Mouse (Mus musculus) neural tube, embryonic 15.5 days (tissue): ENCODE measurements around the gene Nmnat2. TPM values are rescaled to one million over a fixed set of nuclear protein-coding genes. Genes with fewer than 3 reads are reported as not detected.
"Not testable (repeated sequence)": the region's sequence is repeated elsewhere in the genome, so short reads cannot be mapped to it uniquely, and the experiment has no call there.

ENCODE experiments used
- ATAC-seq: fragments of 200-750 bp; cut with Nextera tagmentation; 2 replicates; pipeline ENCODE4 v1.8.0; 2017; ENCODE audit warnings: mild to moderate bottlenecking, moderate TSS enrichment, moderate library complexity; ENCODE audit not compliant: low FRiP score
- H3K27ac ChIP-seq: fragments of 300-500 bp; sonication (generic); replicated peaks from 2 replicates; pipeline ENCODE4 v1.5.1; 2015; ENCODE audit warnings: mild to moderate bottlenecking, inconsistent platforms
- H3K27me3 ChIP-seq: fragments of 300-500 bp; sonication (generic); replicated peaks from 2 replicates; pipeline ENCODE4 v1.6.1; 2015; ENCODE audit warnings: inconsistent platforms
- H3K36me3 ChIP-seq: fragments of 300-500 bp; sonication (generic); 2 replicates; pipeline ENCODE4 v1.6.1; 2015; ENCODE audit warnings: inconsistent platforms
- H3K4me1 ChIP-seq: fragments of 300-500 bp; sonication (generic); 2 replicates; pipeline ENCODE4 v1.6.1; 2015; ENCODE audit warnings: inconsistent platforms
- H3K4me2 ChIP-seq: fragments of 300-500 bp; sonication (generic); 2 replicates; pipeline ENCODE4 v1.6.1; 2015; ENCODE audit warnings: inconsistent platforms, mild to moderate bottlenecking, moderate library complexity
- H3K4me3 ChIP-seq: fragments of 300-500 bp; sonication (generic); replicated peaks from 2 replicates; pipeline ENCODE4 v1.5.1; 2015; ENCODE audit warnings: mild to moderate bottlenecking, inconsistent platforms
- H3K9ac ChIP-seq: fragments of 300-500 bp; sonication (generic); replicated peaks from 2 replicates; pipeline ENCODE4 v1.6.1; 2015; ENCODE audit warnings: mild to moderate bottlenecking, inconsistent platforms
- H3K9me3 ChIP-seq: fragments of 300-500 bp; sonication (generic); replicated peaks from 2 replicates; pipeline ENCODE4 v1.6.1; 2016; ENCODE audit warnings: inconsistent platforms
- WGBS: fragments of 180-500 bp; shearing (Covaris S2); methylation state at CpG from one replicate; pipeline ENCODE4 v1.1.7; 2015; ENCODE audit warnings: mixed read lengths; 5-methylcytosine and 5-hydroxymethylcytosine counted together
- polyA plus RNA-seq: library from polyadenylated mRNA; unstranded; fragments of >200 nt; fragmentation: Nextera tagmentation; extraction: Ambion mirVana; gene quantifications from 2 replicates; pipeline ENCODE4 v1.2.1, GENCODE M21; 2015

Gene Nmnat2
- polyA plus RNA-seq, 1 experiment from 2014 or later: 75.1 TPM

- Histone ChIP-seq H3K4me3 (no peak overlapping the region), H3K4me2 (no peak overlapping the region), H3K27me3 (0 out of 2 replicates have a peak, but pooled peaks cover 2% of the 10 kb centered on the region), H3K9ac (no peak overlapping the region), H3K9me3 (no peaks in the 10 kb centered on the region), H3K4me1 (peaks cover 20% of the 10 kb centered on the region), H3K36me3 (no peaks in the 10 kb centered on the region), H3K27ac (peak overlapping the region; percentile 4)
- WGBS: 80% methylated on average over 9 of the region's 9 CpGs
- no peak for ATAC-seq
Measured at GRCm38 (mm10) chr1:153064784-153065390, 110.1 kb downstream of the Nmnat2 start.

GRCm38 (mm10) chr1:153065473-153066386 is 110.9 kb downstream of the Nmnat2 start:
- no peak overlapping the region for H3K4me3 ChIP-seq
- no peak for ATAC-seq
- peak overlapping the region; percentile 4; the same call in 1 of the 2 replicates for H3K27ac ChIP-seq
- WGBS: 82% methylated on average over 12 of the region's 12 CpGs
- H3K36me3 ChIP-seq: no peaks in the 10 kb centered on the region
- peaks cover 20% of the 10 kb centered on the region for H3K4me1 ChIP-seq
- no peaks in the 10 kb centered on the region for H3K9me3 ChIP-seq
- H3K27me3 ChIP-seq: 0 out of 2 replicates have a peak, but pooled peaks cover 2% of the 10 kb centered on the region
- no peak overlapping the region for H3K9ac ChIP-seq
- H3K4me2 ChIP-seq: no peak overlapping the region

- H3K27ac ChIP-seq: no peak overlapping the region
- H3K9me3 ChIP-seq: no peaks in the 10 kb centered on the region
- no peak overlapping the region for H3K4me2 ChIP-seq
- WGBS: 81% methylated on average over 4 of the region's 4 CpGs
- peaks cover 20% of the 10 kb centered on the region for H3K4me1 ChIP-seq
- no peak overlapping the region for H3K9ac ChIP-seq
- no peak for ATAC-seq
- H3K4me3 ChIP-seq: no peak overlapping the region
- H3K27me3 ChIP-seq: 0 out of 2 replicates have a peak, but pooled peaks cover 2% of the 10 kb centered on the region
- H3K36me3 ChIP-seq: no peaks in the 10 kb centered on the region
Measured at GRCm38 (mm10) chr1:153066387-153066781, 111.6 kb downstream of the Nmnat2 start.

DNA sequence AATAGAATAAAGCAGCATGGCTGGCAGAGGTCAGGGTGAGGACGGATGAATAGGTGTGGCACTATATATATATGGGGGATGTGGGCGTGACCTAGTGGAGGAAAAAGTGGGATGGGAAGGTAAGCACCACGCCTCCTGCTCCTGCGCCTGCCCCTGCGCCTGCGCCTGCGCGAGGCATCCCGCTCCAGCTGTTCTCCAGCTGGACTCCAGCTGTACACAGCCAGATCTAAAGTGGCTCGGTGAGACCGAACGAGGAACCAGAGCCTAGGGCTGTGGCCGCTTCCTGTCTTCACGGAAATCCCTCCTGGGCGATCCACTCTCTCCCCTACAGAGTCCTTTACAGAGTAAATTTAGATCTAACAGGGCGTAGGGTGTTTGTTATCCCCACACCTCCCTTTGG is 116.8 kb downstream of the Nmnat2 start:
- Histone ChIP-seq H3K4me1 (peaks cover 29% of the 10 kb centered on the region), H3K27ac (no peak overlapping the region), H3K4me2 (0 out of 2 replicates have a peak overlapping the region, but pooled peaks have one; percentile 6), H3K9me3 (no peaks in the 10 kb centered on the region), H3K36me3 (no peaks in the 10 kb centered on the region), H3K9ac (no peak overlapping the region), H3K27me3 (0 out of 2 replicates have a peak, but pooled peaks cover 6% of the 10 kb centered on the region), H3K4me3 (no peak overlapping the region)
- WGBS: 59% methylated on average over 16 of the region's 16 CpGs
- ATAC-seq: no peak

GRCm38 (mm10) chr1:153071995-153072394 is 117.2 kb downstream of the Nmnat2 start:
- WGBS: 53% methylated on average over 12 of the region's 12 CpGs

DNA sequence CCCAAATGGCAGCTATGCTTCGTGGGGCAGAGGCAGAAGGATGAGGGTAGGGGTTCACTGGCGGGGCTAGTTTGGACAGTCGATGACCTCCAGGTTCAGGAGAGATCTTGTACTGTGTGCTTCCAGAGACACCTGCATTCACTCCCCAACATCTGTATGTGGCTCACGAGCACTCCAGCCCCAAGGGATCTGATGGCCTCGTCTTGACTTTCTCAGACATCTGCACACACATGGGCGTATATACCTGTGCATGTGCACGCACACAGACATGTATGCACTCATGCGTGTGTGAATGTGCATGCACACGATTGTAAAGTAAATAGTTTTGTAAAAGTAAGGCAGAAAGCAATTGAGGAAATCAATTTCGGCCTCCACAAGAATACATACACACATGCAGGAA is 117.9 kb downstream of the Nmnat2 start:
- ATAC-seq: no peak
- 49% methylated on average over 10 of the region's 10 CpGs for WGBS

More at GRCm38 (mm10) chr1:153071995-153072394, 117.2 kb downstream of the Nmnat2 start:
- Histone ChIP-seq H3K27me3 (0 out of 2 replicates have a peak, but pooled peaks cover 6% of the 10 kb centered on the region), H3K4me2 (no peak overlapping the region), H3K27ac (no peak overlapping the region), H3K4me3 (no peak overlapping the region), H3K9ac (no peak overlapping the region), H3K9me3 (no peaks in the 10 kb centered on the region), H3K4me1 (peaks cover 29% of the 10 kb centered on the region), H3K36me3 (peaks cover 4% of the 10 kb centered on the region)
- ATAC-seq: no peak

DNA sequence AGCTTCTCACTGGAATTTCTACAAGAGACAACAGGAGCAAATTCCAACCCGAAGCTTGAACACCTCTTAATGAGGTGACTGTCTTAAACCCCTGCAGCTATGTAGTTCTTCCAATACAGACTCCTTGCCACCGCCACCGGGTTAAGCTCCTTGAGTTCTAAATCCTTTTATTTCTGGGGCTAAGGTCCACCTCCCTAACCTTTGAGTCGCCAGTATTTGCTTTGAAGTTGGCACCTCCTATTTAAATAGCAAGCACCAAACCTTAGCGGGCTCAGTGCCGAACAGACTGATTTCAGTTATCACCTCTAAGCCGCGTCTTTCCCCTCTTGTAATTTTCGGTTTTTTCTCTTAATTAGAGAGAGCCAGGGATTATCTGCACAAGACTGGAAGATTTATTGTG is 118.6 kb downstream of the Nmnat2 start:
- Histone ChIP-seq H3K36me3 (peaks cover 8% of the 10 kb centered on the region), H3K4me2 (no peak overlapping the region), H3K27me3 (0 out of 2 replicates have a peak, but pooled peaks cover 6% of the 10 kb centered on the region), H3K4me1 (peaks cover 29% of the 10 kb centered on the region), H3K4me3 (no peak overlapping the region), H3K27ac (no peak overlapping the region), H3K9me3 (no peaks in the 10 kb centered on the region), H3K9ac (no peak overlapping the region)
- 21% methylated on average over 9 of the region's 9 CpGs for WGBS
- no peak for ATAC-seq

More for the DNA sequence above, 117.9 kb downstream of the Nmnat2 start:
- Histone ChIP-seq H3K9ac (no peak overlapping the region), H3K27ac (no peak overlapping the region), H3K36me3 (peaks cover 8% of the 10 kb centered on the region), H3K4me2 (no peak overlapping the region), H3K27me3 (0 out of 2 replicates have a peak, but pooled peaks cover 6% of the 10 kb centered on the region), H3K9me3 (no peaks in the 10 kb centered on the region), H3K4me3 (no peak overlapping the region), H3K4me1 (peaks cover 29% of the 10 kb centered on the region)

DNA sequence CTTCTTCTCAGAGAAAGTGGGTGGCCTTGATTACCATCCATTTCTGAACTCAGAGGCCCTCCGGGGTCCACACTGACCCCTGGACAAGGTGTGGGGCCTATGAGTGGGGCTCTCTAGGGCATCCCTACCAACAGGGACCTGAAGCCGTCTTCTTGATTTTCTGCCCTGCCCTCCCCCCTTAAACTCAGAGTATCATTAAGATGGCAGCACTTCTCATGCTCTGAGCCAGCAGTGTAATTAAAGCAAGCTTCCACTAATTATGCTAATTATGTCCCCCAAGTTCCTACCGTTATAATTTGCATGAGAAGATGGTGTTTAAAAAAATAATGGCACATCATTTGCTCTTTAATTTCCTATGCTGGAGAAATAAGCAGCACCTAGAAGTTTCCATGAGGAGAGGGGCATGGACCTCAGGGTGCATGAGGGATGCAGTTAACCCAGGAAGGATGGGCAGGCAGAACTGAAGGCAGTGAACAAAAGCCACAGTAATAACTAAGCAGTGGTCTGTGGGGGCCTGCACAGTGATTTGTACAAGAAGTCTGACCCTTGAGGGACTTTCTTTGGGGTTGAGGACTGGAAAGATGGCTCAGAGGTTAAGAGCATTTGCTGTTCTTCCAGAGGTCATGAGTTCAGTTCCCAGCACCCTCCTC is 120.4 kb downstream of the Nmnat2 start:
- H3K9ac ChIP-seq: no peak overlapping the region
- no peaks in the 10 kb centered on the region for H3K9me3 ChIP-seq
- 0 out of 2 replicates have a peak, but pooled peaks have one; percentile 7 for ATAC-seq
- H3K4me1 ChIP-seq: peaks cover 29% of the 10 kb centered on the region
- WGBS: 50% methylated on average over 3 of the region's 3 CpGs
- H3K36me3 ChIP-seq: peaks cover 8% of the 10 kb centered on the region
- H3K27ac ChIP-seq: no peak overlapping the region
- no peak overlapping the region for H3K4me2 ChIP-seq
- no peak overlapping the region for H3K4me3 ChIP-seq
- H3K27me3 ChIP-seq: 0 out of 2 replicates have a peak, but pooled peaks cover 4% of the 10 kb centered on the region

- peaks cover 8% of the 10 kb centered on the region for H3K36me3 ChIP-seq
- ATAC-seq: 0 out of 2 replicates have a peak, but pooled peaks have one; percentile 29
- H3K4me2 ChIP-seq: no peak overlapping the region
- WGBS: 48% methylated on average over 6 of the region's 6 CpGs
- 0 out of 2 replicates have a peak, but pooled peaks cover 4% of the 10 kb centered on the region for H3K27me3 ChIP-seq
- H3K4me1 ChIP-seq: peaks cover 29% of the 10 kb centered on the region
- no peak overlapping the region for H3K9ac ChIP-seq
- no peak overlapping the region for H3K4me3 ChIP-seq
- no peaks in the 10 kb centered on the region for H3K9me3 ChIP-seq
- no peak overlapping the region for H3K27ac ChIP-seq
Measured at GRCm38 (mm10) chr1:153075955-153076354, 121.2 kb downstream of the Nmnat2 start.

GRCm38 (mm10) chr1:153083233-153083632 is 128.4 kb downstream of the Nmnat2 start:
- H3K4me2 ChIP-seq, H3K9me3 ChIP-seq, H3K36me3 ChIP-seq, ATAC-seq, H3K9ac ChIP-seq, H3K27ac ChIP-seq, H3K27me3 ChIP-seq, H3K4me3 ChIP-seq, H3K4me1 ChIP-seq: not testable (repeated sequence)
- WGBS: 83% methylated on average over 9 of the region's 14 CpGs

- no peak for ATAC-seq
- no peak overlapping the region for H3K9ac ChIP-seq
- no peak overlapping the region for H3K4me2 ChIP-seq
- 57% methylated on average over 6 of the region's 6 CpGs for WGBS
- no peaks in the 10 kb centered on the region for H3K9me3 ChIP-seq
- H3K36me3 ChIP-seq: 0 out of 2 replicates have a peak, but pooled peaks cover 10% of the 10 kb centered on the region
- H3K4me1 ChIP-seq: no peaks in the 10 kb centered on the region
- H3K4me3 ChIP-seq: no peak overlapping the region
- H3K27me3 ChIP-seq: no peaks in the 10 kb centered on the region
- H3K27ac ChIP-seq: no peak overlapping the region
Measured at GRCm38 (mm10) chr1:153084191-153084590, 129.4 kb downstream of the Nmnat2 start.
